Mouse (Mus musculus) G1E-ER4 (cell line): Measurements from ENCODE around the gene Med27. TPM values are rescaled to one million over a fixed set of nuclear protein-coding genes. Genes with fewer than 3 reads are reported as not detected.

Experiments
- GATA1 ChIP-seq: IDR thresholded peaks from one replicate; pipeline ENCODE4 v1.8.0; 2012; ENCODE audit warnings: low read length, inconsistent platforms
- polyA plus RNA-seq: library from polyadenylated mRNA; stranded (reverse); fragments of >175 nt; gene quantifications from 2 replicates; pipeline ENCODE4 v1.2.3, GENCODE M21; 2012

The Med27 gene
- polyA plus RNA-seq, 1 experiment: 59.2 TPM

DNA sequence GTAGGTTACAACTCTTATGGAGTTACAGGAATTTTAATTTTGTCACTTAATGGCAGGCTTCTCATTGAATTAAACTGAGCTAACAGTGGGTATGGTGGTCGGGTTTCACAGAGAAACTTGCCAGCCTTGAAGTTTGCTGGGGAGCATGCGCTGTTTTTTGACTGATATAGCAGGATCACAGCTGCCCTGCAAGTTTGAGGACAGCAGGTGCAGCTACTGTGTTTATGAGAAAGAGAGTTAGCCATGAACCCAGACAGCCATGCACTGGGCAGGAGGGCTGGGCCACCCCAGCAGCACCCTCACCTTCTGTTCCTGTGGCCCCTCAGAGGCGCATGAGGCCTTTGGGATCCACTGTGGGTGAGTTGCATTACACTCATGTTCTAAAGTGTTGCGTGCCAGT is 36.0 kb downstream of the Med27 start:
- TF ChIP-seq GATA1: no peak

DNA sequence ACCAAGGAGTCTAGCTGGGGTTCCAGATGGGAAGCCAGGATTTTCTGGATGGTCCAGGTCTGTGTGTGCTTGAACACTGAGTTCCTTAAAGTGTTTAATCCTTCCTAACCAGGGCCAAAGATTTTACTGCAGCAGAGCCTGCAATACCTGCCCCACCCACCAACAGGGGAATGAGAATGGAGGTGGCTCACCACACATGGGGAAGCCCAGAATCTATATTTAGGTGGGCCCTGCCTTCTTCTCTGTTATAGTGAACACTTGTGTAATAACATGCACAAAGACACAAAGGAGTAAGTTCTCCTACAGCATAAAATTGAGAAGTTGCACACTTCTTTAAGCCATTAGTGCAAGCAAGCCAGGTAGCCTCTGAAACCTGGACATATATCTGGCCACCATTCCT is 36.5 kb downstream of the Med27 start:
- TF ChIP-seq GATA1: no peak

DNA sequence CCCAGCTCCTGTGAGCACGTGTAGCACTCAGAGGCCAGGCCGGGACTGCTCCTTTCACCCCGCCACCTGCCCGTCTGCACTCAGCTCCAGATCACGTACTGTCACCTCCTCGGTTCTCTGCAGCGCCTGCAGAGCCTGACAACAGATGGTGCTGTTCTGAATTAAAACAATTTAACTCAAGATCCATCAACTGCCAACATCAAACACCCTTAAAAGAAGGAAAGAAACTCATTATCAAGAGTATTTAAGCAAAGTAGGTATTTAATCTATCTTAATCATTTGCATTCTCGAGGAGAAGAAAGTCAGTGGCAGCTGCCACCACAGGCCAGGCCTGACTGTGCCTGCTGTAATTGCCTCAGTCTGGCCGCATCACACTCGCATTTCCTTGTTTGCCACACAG is 38.8 kb downstream of the Med27 start:
- TF ChIP-seq GATA1: no peak

DNA sequence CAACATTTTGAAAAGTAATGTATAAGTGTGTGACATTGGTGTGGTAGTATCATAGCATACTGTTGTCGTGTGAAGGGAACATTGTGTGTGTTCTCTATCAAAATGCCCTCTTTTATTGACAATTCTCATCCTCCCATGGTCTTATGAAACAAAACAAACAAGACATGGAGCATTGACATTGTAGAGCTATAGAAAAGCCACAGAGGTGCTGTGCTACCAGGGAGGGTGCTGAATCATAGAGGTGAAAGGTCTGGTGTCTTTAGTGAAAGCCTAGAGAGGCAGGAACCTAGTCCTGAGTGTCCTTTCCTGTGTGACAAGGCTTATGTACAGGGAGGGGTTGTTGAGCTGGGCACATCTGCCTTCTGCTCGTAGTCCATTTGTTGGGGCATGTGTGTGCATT is 40.6 kb downstream of the Med27 start:
- TF ChIP-seq GATA1: no peak

DNA sequence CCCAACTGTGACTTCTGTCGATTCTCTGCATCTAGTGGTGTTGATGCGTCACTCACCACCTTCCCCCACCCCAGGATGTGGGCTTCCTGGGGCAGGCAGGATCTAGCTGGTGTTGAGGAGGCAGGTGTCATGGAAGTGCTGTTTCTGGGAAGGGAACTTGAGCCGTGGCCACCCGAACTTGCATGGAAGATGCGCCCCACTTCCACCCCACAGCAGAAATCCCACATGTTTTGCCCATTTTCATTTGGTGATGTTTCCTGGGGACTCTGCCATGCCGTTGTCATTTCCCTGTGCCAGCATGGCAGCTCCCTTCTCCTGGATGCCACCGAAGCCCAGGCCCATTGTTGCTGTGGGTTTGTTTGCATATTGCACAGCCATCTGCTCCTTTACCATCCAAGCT is 42.3 kb downstream of the Med27 start:
- no peak for TF ChIP-seq GATA1

DNA sequence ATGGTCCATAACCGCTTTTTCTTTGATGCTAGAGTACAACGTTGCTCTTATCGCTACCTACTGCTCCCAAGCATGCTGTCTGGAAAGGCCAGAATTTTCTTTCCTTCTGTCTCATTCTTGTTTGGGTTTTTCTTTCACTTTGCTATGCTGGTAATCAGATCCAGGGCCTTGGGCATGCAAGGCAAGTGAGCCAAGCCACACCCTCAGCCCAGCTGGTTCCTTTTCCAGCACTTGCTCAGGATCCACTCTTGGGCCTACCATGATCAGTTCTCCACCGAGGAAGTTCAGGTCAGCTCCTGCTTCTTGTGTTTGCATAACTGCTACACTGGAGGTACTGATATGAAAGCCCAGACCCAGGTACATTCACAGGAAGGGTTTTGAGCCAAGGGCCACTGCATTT is 44.5 kb downstream of the Med27 start:
- TF ChIP-seq GATA1: no peak

DNA sequence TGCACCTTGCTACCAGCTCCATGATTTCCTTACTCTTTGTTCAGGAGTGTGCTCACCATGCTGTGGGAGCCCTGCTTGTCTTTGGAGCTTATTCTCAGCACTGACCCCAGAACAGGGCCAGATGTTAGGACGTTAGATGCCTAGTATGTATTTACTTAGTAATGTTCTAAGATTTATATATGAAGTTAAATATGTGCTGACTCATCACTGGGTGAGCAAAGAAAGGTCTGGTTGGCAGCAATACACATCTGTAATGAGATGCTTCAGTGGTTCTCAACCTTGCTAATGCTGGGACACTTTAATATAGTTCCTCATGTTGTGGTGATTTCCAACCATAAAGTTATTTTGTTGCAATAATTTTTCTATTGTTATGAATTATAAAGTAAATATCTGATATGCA is 45.4 kb downstream of the Med27 start:
- no peak for TF ChIP-seq GATA1

DNA sequence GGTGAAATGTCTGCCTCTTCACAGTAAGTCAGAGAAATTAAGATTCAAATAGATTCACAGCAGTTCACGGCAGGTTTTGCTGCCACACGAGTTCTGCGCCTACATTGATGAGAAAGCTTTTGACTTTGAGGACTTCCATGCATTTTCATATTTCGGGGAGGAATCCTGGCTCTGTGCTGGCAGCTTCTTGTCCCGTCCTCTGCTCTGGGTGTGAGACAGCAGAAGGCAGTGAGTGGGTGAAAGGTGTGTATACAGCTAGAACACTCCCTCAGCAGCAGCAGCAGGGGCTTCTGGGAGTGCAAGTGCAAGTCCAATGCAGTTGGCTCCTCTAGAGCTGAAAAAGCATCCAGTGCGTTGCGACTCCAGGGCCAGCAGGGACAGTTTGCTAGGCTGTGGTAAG is 53.6 kb downstream of the Med27 start:
- no peak for TF ChIP-seq GATA1

DNA sequence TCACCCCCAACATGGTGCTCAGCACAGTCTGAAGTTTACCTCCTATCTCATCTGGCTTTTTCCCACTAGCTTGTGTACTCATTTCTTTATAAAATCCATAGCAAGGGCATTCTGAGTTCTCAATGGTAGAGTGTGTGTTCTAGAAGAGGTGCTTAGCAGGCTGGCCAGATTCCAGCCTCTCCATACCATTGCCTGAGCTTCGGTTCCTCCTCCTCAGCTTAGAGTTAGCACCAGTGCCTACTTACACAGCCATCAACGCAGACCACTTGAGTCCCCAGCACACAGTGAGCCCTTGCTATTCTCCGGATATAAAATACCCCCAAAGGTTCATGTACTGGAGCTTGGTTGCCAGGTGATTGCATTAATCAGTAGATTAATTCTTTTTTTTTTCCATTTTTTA is 54.2 kb downstream of the Med27 start:
- TF ChIP-seq GATA1: no peak

DNA sequence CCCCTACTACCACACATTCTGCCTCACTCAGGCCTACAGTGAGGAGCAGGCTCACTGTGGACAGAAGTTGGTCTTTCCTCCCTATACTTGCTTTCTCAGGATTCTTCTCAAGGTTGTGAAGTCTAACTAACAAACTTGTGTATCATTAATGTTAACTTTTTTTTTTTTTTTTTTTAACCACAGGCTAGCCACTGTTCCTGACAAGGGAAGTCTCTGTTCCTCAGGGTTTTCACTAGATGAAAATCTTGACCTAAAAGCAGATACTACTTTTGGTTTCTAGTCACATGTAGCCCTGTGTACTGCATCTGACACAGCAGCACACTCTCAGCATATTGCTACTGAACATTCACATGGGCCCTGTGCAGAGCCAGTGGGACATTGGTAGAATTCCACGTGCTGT is 55.2 kb downstream of the Med27 start:
- no peak for TF ChIP-seq GATA1

DNA sequence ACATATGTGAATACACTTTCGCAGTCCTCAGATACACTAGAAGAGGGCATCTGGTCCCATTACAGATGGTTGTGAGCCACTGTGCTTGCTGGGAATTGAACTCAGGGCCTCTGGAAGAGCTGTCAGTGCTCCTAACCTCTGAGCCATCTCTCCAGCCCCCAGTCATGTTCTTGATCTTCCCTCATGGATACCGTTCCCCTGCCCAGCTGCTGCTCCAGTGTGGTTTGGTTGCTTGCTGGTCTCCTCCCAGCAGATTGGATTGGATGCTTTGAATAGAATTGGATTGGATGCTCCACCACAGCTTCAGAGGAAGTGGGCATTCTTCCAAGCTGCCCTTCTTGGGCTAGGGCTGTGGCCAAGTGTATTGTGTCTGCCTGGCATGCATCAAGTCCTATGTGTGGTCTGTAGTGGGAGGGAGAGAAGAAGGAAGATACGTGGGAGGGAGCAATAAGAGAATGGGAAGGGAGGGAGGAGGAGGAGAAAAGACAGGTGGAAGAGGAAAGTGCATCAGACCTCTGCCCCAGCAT is 56.0 kb downstream of the Med27 start:
- TF ChIP-seq GATA1: no peak

DNA sequence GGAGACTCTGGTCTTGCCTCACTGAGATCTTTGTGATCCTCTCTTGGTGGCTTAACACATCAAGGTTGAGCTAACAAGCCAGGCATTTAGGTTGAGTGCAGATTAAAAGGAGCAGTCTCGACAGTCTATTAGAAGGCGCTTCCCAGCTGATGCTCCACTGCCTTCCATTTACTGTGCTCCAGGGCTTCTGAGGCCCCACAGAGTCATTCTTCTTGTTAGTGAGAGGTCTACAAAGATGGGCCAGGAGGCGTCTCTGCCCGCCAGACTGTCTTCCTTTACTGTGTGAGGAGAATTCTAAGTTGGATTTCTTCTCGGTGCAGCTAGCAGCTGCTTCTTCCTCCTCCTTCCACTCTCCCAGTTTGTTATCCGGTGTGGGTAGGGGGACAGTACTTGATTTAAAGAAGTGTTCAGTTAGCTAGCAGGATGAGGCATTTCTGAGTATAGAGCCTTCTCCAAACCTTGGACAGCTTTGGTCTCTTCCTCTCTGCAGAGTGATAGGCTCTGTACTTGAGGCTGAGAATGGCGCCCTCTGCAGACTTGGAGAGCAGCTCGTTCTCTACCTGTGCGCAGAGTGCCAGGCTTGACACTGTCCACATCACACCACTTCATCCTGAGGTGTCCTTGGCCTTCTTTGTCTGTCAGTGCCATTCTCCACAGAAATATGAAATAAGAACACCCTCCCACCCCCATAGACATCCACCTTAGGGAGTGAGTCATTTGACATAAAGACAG is 57.3 kb downstream of the Med27 start:
- TF ChIP-seq GATA1: no peak

DNA sequence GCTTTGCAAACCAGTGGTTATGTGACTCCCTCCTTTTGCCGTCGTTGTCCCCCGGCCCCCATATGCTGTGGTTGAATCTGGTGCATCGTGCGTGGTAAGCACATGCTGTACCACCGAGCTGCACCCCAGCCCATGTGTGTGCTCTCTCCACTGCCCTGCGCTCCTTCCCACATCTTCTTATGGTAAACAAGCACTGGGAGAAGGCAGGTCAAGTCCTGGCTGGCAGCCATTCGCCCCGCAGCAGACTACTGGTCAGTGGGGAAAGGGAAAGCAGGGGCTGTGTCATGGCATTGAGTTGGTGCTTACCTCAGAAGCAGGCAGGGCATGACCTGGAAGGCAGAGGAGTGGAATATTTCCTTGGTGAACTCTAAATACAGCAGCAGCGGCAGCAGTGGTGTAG is 58.3 kb downstream of the Med27 start:
- TF ChIP-seq GATA1: no peak

DNA sequence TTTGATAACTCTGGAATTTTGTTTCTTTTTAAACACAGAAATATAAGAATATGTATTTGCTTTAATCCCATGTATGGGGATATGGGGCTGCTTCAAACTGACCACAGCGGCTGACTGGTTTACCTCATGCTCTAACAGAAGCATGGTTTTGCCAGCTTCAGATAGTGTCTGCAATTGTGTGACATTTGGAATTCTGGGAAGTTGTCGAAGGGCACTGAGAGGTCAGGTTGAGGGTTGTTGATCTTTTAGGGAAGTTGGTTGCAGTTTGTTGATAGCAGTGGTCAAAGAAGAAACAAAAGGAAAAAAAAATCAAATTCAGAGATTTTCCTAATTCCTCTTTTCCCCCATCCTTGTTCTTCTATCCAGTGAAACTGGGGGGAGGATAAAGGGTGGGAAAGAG is 59.2 kb downstream of the Med27 start:
- TF ChIP-seq GATA1: no peak

DNA sequence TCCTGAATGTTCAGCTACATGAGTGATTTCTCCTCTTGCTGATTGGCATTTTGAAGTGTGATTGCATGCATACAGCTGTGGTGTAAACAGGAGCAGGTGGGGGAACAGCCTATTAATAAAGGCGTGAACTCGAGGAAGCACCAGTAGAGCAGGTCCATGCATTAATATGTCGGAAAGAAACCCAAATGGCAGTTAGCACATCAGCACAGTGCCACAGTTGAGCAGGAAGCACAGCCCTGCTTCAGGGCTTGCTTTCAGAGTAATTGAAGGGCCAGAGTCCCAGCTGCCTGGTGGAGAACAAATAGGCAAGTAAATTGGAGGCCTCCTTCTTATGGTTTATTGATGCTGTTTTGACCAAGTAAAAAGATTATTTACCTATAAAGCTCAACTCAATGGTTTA is 60.7 kb downstream of the Med27 start:
- no peak for TF ChIP-seq GATA1

DNA sequence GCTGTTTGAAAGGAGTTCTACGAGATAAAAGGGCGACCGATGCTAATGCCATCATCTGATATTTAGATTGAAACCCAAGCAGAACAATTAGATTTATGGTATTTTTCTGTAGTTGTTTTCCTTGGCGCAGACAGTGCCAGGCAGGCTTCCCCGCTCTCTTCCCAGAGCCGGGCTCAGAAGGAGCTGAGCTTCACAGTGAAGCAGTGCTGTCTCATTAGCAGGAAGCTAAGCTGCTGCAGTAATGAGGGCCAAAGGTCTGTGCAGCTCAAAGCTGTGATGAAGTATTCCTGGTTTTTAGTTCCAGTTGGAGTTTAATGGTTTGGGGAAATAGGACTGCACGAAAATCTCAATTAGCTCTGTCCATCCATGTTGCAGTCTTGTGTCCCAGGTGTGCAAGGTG is 61.1 kb downstream of the Med27 start:
- TF ChIP-seq GATA1: no peak

DNA sequence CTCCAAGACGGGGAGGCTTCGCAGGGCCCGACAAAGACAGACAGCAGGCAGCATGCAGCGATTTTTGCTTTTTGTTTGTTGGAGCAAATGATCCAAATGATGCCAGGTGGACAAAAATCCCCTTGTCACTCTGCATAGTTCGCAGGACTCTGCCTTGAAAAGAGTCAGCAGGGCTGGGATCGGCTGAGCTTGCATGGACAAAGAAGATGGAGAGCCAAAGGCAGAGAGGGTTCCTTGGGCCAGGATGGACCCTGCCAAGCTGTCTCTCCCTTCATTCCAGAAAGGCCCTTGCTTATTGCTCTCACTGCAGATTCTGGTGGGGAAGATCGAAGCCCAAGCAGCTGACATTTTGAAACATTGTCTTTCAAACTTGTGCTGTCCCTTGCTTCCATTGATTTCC is 64.3 kb downstream of the Med27 start:
- no peak for TF ChIP-seq GATA1

DNA sequence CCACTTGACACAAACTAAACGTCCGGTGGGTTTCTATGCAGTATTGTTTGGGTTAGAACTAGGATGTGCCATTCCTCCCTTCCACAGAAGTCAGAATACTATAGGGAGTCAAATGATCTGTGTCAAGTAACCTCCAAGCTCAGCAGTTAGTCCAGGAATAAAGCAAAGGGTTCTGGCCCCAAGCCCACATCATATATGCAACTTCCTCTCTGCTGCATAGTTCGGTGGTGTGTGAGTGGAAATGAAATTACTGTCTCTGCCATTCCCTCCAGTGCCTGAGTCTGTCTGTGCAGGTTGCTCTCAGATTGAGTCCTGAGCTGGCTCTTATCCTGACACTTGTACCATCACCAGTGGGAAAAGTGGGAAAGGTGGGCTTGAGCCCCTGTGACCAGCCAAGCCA is 65.8 kb downstream of the Med27 start:
- no peak for TF ChIP-seq GATA1
